Mouse (Mus musculus) forebrain, embryonic 14.5 days (tissue): ENCODE measurements at regions not wholly inside any gene's neighbourhood (a gene's known extent, or its start where the extent isn't known, plus 50 kb on each side); places are given as distances from the start of the nearest gene placed in this dataset.

Experiments used
- ATAC-seq: fragments of 200-750 bp; cut with Nextera tagmentation; 2 replicates; pipeline ENCODE4 v1.8.0; 2017; ENCODE audit warnings: mild to moderate bottlenecking, moderate library complexity
- DNase-seq: peaks from one replicate; pipeline ENCODE4 v3.0.0-alpha.2; 2015; ENCODE audit warnings: low spot score
- H3K27ac ChIP-seq: fragments of 300-500 bp; sonication (generic); 2 replicates; pipeline ENCODE4 v1.5.1; 2014; ENCODE audit warnings: low read depth, mild to moderate bottlenecking, control low read depth, low read length, moderate library complexity
- H3K27me3 ChIP-seq: fragments of 300-500 bp; sonication (generic); replicated peaks from 2 replicates; pipeline ENCODE4 v1.6.1; 2014; ENCODE audit warnings: low read length, control low read depth, mixed read lengths; ENCODE audit not compliant: control insufficient read depth, insufficient read depth
- H3K36me3 ChIP-seq: fragments of 300-500 bp; sonication (generic); 2 replicates; pipeline ENCODE4 v1.6.1; 2014; ENCODE audit warnings: low read length, control low read depth; ENCODE audit not compliant: control insufficient read depth, insufficient read depth
- H3K4me1 ChIP-seq: fragments of 300-500 bp; sonication (generic); 2 replicates; pipeline ENCODE4 v1.6.1; 2014; ENCODE audit warnings: antibody characterized with exemption, low read length, control low read depth; ENCODE audit not compliant: control insufficient read depth, insufficient read depth
- H3K4me2 ChIP-seq: fragments of 300-500 bp; sonication (generic); 2 replicates; pipeline ENCODE4 v1.6.1; 2014; ENCODE audit warnings: mild to moderate bottlenecking, control low read depth, low read length
- H3K4me3 ChIP-seq: fragments of 300-500 bp; sonication (generic); 2 replicates; pipeline ENCODE4 v1.5.1; 2014; ENCODE audit warnings: low read depth, low read length, control low read depth
- H3K9ac ChIP-seq: fragments of 300-500 bp; sonication (generic); 2 replicates; pipeline ENCODE4 v1.6.1; 2014; ENCODE audit warnings: mild to moderate bottlenecking, low read length, control low read depth, moderate library complexity
- H3K9me3 ChIP-seq: fragments of 300-500 bp; sonication (generic); replicated peaks from 2 replicates; pipeline ENCODE4 v1.6.1; 2016; ENCODE audit warnings: low read length, control low read depth, mixed read lengths; ENCODE audit not compliant: control insufficient read depth
- WGBS: fragments of 180-500 bp; shearing (Covaris S2); extraction: QIAGEN DNeasy Blood & Tissue Kit; methylation state at CpG from one replicate; pipeline ENCODE4 v1.1.7; 2014; 5-methylcytosine and 5-hydroxymethylcytosine counted together

GRCm38 (mm10) chr2:114808046-114808445 lies 153.3 kb upstream of the Dph6 start:
- ATAC-seq (no peak), DNase-seq (no peak)
- Histone ChIP-seq H3K27ac (no peak overlapping the region), H3K9ac (no peak overlapping the region), H3K4me1 (0 out of 2 replicates have a peak, but pooled peaks cover 3% of the 10 kb centered on the region), H3K4me2 (no peak overlapping the region), H3K36me3 (no peaks in the 10 kb centered on the region), H3K27me3 (no peaks in the 10 kb centered on the region), H3K4me3 (no peak overlapping the region), H3K9me3 (no peaks in the 10 kb centered on the region)
- 88% methylated on average over 5 of the region's 5 CpGs for WGBS

- Histone ChIP-seq H3K27me3 (no peaks in the 10 kb centered on the region), H3K4me1 (no peaks in the 10 kb centered on the region), H3K9ac (no peak overlapping the region), H3K4me3 (no peak overlapping the region), H3K4me2 (no peak overlapping the region), H3K9me3 (no peaks in the 10 kb centered on the region), H3K36me3 (no peaks in the 10 kb centered on the region), H3K27ac (no peak overlapping the region)
- 83% methylated on average over 11 of the region's 11 CpGs for WGBS
- ATAC-seq = no peak
- no peak for DNase-seq
Observed at GRCm38 (mm10) chr2:114812141-114812902, 157.6 kb upstream of the Dph6 start.

GRCm38 (mm10) chr2:114812903-114813290 lies 158.1 kb upstream of the Dph6 start:
- 26% methylated on average over 3 of the region's 3 CpGs for WGBS
- no peak overlapping the region for H3K4me3 ChIP-seq

GRCm38 (mm10) chr2:114822657-114823056 lies 167.9 kb upstream of the Dph6 start:
- no peak overlapping the region for H3K9ac ChIP-seq
- no peak for DNase-seq
- H3K4me2 ChIP-seq = no peak overlapping the region
- H3K36me3 ChIP-seq = no peaks in the 10 kb centered on the region
- H3K4me3 ChIP-seq = no peak overlapping the region
- no peaks in the 10 kb centered on the region for H3K4me1 ChIP-seq
- H3K27me3 ChIP-seq = no peaks in the 10 kb centered on the region
- ATAC-seq = no peak
- H3K9me3 ChIP-seq = no peaks in the 10 kb centered on the region
- 69% methylated on average over 3 of the region's 3 CpGs for WGBS
- no peak overlapping the region for H3K27ac ChIP-seq

More at GRCm38 (mm10) chr2:114812903-114813290, 158.1 kb upstream of the Dph6 start:
- H3K27me3 ChIP-seq = no peaks in the 10 kb centered on the region
- H3K9ac ChIP-seq = no peak overlapping the region
- ATAC-seq (no peak), DNase-seq (no peak)
- no peaks in the 10 kb centered on the region for H3K4me1 ChIP-seq
- no peaks in the 10 kb centered on the region for H3K36me3 ChIP-seq
- no peaks in the 10 kb centered on the region for H3K9me3 ChIP-seq
- no peak overlapping the region for H3K4me2 ChIP-seq
- H3K27ac ChIP-seq = no peak overlapping the region

GRCm38 (mm10) chr2:114828192-114828591 lies 173.4 kb upstream of the Dph6 start:
- Histone ChIP-seq H3K4me3 (no peak overlapping the region), H3K9ac (no peak overlapping the region), H3K36me3 (no peaks in the 10 kb centered on the region), H3K9me3 (no peaks in the 10 kb centered on the region), H3K4me2 (no peak overlapping the region), H3K27me3 (no peaks in the 10 kb centered on the region), H3K27ac (no peak overlapping the region), H3K4me1 (no peaks in the 10 kb centered on the region)
- ATAC-seq (no peak), DNase-seq (no peak)
- WGBS = 61% methylated on average over 6 of the region's 6 CpGs

- no peak for DNase-seq
Observed at GRCm38 (mm10) chr2:114835694-114836093, 180.9 kb upstream of the Dph6 start.

GRCm38 (mm10) chr2:114843696-114844388 lies 189.1 kb upstream of the Dph6 start:
- Histone ChIP-seq H3K9ac (no peak overlapping the region), H3K4me3 (no peak overlapping the region), H3K9me3 (no peaks in the 10 kb centered on the region), H3K36me3 (no peaks in the 10 kb centered on the region), H3K27me3 (no peaks in the 10 kb centered on the region), H3K4me1 (no peaks in the 10 kb centered on the region), H3K27ac (no peak overlapping the region), H3K4me2 (no peak overlapping the region)
- ATAC-seq (no peak), DNase-seq (no peak)
- WGBS = 72% methylated on average over 9 of the region's 9 CpGs

More at GRCm38 (mm10) chr2:114835694-114836093, 180.9 kb upstream of the Dph6 start:
- WGBS = 60% methylated on average over 2 of the region's 2 CpGs
- ATAC-seq = no peak
- no peaks in the 10 kb centered on the region for H3K4me1 ChIP-seq
- H3K4me2 ChIP-seq = no peak overlapping the region
- no peak overlapping the region for H3K4me3 ChIP-seq
- no peaks in the 10 kb centered on the region for H3K36me3 ChIP-seq
- H3K9ac ChIP-seq = no peak overlapping the region
- no peak overlapping the region for H3K27ac ChIP-seq
- H3K27me3 ChIP-seq = no peaks in the 10 kb centered on the region
- no peaks in the 10 kb centered on the region for H3K9me3 ChIP-seq

GRCm38 (mm10) chr2:114844389-114844771 lies 189.6 kb upstream of the Dph6 start:
- Histone ChIP-seq H3K4me1 (no peaks in the 10 kb centered on the region), H3K27me3 (no peaks in the 10 kb centered on the region), H3K9me3 (no peaks in the 10 kb centered on the region), H3K36me3 (no peaks in the 10 kb centered on the region), H3K9ac (no peak overlapping the region), H3K27ac (no peak overlapping the region), H3K4me3 (no peak overlapping the region), H3K4me2 (no peak overlapping the region)
- ATAC-seq = no peak
- no peak for DNase-seq
- WGBS = 88% methylated on average over 3 of the region's 3 CpGs

GRCm38 (mm10) chr2:114848439-114848838 lies 193.7 kb upstream of the Dph6 start:
- Histone ChIP-seq H3K27me3 (no peaks in the 10 kb centered on the region), H3K9me3 (no peaks in the 10 kb centered on the region), H3K4me3 (no peak overlapping the region), H3K36me3 (no peaks in the 10 kb centered on the region), H3K4me1 (peaks cover 7% of the 10 kb centered on the region), H3K27ac (no peak overlapping the region), H3K4me2 (no peak overlapping the region), H3K9ac (no peak overlapping the region)
- DNase-seq = no peak
- 85% methylated on average over 5 of the region's 5 CpGs for WGBS
- ATAC-seq = no peak
